In the genomic region with DNA sequence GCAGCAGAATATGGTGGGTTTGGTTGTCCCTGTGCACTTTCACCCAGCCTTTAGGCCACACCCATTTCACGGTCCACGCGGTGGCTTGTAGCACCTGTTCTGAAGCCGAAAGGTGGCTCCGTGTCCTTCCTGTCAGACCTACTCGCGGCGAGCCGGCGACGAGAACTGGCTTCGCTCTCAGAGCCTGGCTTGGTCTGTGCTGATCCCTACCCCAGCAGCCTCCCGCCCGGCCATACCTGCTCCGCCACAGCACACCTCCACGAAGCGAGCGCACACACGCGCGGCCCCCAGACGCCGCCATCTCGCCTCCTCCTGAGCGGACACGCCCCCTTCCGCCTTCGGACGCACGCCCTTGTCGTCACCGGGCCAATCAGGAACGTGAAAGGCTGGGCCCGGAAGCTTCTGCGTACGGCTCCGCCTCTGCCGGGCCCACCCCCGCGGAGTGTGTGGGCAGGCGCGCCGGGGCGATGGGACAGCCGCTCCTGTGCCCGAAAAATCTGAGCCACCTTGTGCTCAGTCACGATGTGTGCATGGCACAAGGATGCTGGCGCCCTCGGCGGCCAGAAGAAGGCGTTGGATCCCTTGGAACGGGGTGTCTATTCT, we compare ENCODE assay signal across 7 mouse cellular contexts. TPM values are rescaled to one million over a fixed set of nuclear protein-coding genes. Genes with fewer than 3 reads are reported as not detected.
A peak's percentile ranks its signal among the peaks of the same experiment; 100 is the strongest.
DNase-seq lines count a peak whose midpoint lies in the region; ATAC-seq lines count a peak whose summit lies in the region.

Gene Pisd, minus strand, starts transcription at position 334 of the 603 bp plus-strand sequence.

- H3K9me3 ChIP-seq in embryonic facial prominence, embryonic 12.5 days = no peaks in the 10 kb centered on the region
- no peaks in the 10 kb centered on the region for H3K9me3 ChIP-seq in limb, embryonic 11.5 days (ENCODE audit: control insufficient read depth, low read length)
- H3K9me3 ChIP-seq in midbrain, embryonic 14.5 days (ENCODE audit: control insufficient read depth, low read length) = no peaks in the 10 kb centered on the region

- H3K9ac ChIP-seq in embryonic facial prominence, embryonic 12.5 days = peak within 1 kb of the TSS; percentile 67
- peak within 1 kb of the TSS; percentile 62 for H3K9ac ChIP-seq in limb, embryonic 11.5 days (ENCODE audit: low read length)
- H3K9ac ChIP-seq in midbrain, embryonic 14.5 days (replicated peaks; ENCODE audit: low read length) = peak within 1 kb of the TSS; percentile 53

- H3K4me2 ChIP-seq in embryonic facial prominence, embryonic 12.5 days (replicated peaks) = peak within 1 kb of the TSS; percentile 67
- H3K4me2 ChIP-seq in limb, embryonic 11.5 days (ENCODE audit: low read depth, severe bottlenecking) = peak within 1 kb of the TSS; percentile 76
- H3K4me2 ChIP-seq in midbrain, embryonic 14.5 days (ENCODE audit: low read length) = peak within 1 kb of the TSS; percentile 82

- H3K4me3 ChIP-seq in embryonic facial prominence, embryonic 12.5 days = peak within 1 kb of the TSS; percentile 77
- H3K4me3 ChIP-seq in limb, embryonic 11.5 days (ENCODE audit: low read depth, low read length) = peak within 1 kb of the TSS; percentile 66
- H3K4me3 ChIP-seq in midbrain, embryonic 14.5 days (replicated peaks; ENCODE audit: low read depth, low read length) = peak within 1 kb of the TSS; percentile 75

- H3K4me1 ChIP-seq in embryonic facial prominence, embryonic 12.5 days = peaks cover 4% of the 10 kb centered on the region; the same call in 1 of the 2 replicates
- no peaks in the 10 kb centered on the region for H3K4me1 ChIP-seq in limb, embryonic 11.5 days (ENCODE audit: control insufficient read depth, insufficient read depth, low read length)
- H3K4me1 ChIP-seq in midbrain, embryonic 14.5 days (ENCODE audit: control insufficient read depth, insufficient read depth, low read length) = peaks cover 9% of the 10 kb centered on the region

- ATAC-seq in embryonic facial prominence, embryonic 12.5 days (ENCODE audit: insufficient number of reproducible peaks, insufficient read depth, low FRiP score, low TSS enrichment) = peak; percentile 97
- peak; percentile 97 for ATAC-seq in limb, embryonic 11.5 days (ENCODE audit: insufficient number of reproducible peaks, low FRiP score, low TSS enrichment, low read depth)
- ATAC-seq in midbrain, embryonic 14.5 days (ENCODE audit: low FRiP score, low TSS enrichment) = peak; percentile 99

- H3K27ac ChIP-seq in embryonic facial prominence, embryonic 12.5 days = peak within 1 kb of the TSS; percentile 52; the same call in 1 of the 2 replicates
- no peak within 1 kb of the TSS for H3K27ac ChIP-seq in limb, embryonic 11.5 days (replicated peaks; ENCODE audit: low read depth, low read length)
- H3K27ac ChIP-seq in midbrain, embryonic 14.5 days (replicated peaks; ENCODE audit: low read depth, low read length) = peak within 1 kb of the TSS; percentile 87

- WGBS in embryonic facial prominence, embryonic 12.5 days = under 1% methylated on average over 52 of the region's 52 CpGs
- under 1% methylated on average over 52 of the region's 52 CpGs for WGBS in limb, embryonic 11.5 days
- under 1% methylated on average over 52 of the region's 52 CpGs for WGBS in midbrain, embryonic 14.5 days

- H3K27me3 ChIP-seq in embryonic facial prominence, embryonic 12.5 days = no peaks in the 10 kb centered on the region
- no peaks in the 10 kb centered on the region for H3K27me3 ChIP-seq in limb, embryonic 11.5 days (ENCODE audit: control insufficient read depth, insufficient read depth, low read length)
- H3K27me3 ChIP-seq in midbrain, embryonic 14.5 days (ENCODE audit: control insufficient read depth, insufficient read depth, low read length) = no peaks in the 10 kb centered on the region

- peak; percentile 95 for DNase-seq in adrenal gland, postnatal 25 days
- peak; percentile 100 for DNase-seq in heart, adult 11 months
- DNase-seq in kidney, adult 18-20 months = peak; percentile 96
- DNase-seq in limb, embryonic 11.5 days (ENCODE audit: low spot score) = peak; percentile 93
- DNase-seq in midbrain, embryonic 14.5 days = peak; percentile 98
- peak; percentile 88 to 93 for DNase-seq in spleen, adult 18-20 months

- peaks cover 3% of the 10 kb centered on the region; the same call in 1 of the 2 replicates for H3K36me3 ChIP-seq in embryonic facial prominence, embryonic 12.5 days
- H3K36me3 ChIP-seq in limb, embryonic 11.5 days (ENCODE audit: control insufficient read depth, insufficient read depth, low read length) = peaks cover 2% of the 10 kb centered on the region; the same call in 1 of the 2 replicates
- peaks cover 4% of the 10 kb centered on the region; the same call in 1 of the 2 replicates for H3K36me3 ChIP-seq in midbrain, embryonic 14.5 days (ENCODE audit: control insufficient read depth, insufficient read depth, low read length)

RNA-seq across cellular contexts. Expression of gene Pisd, which starts in this region (rescaled TPM):
- 60.3 and 60.9 TPM in 2 replicates for total RNA-seq in adrenal gland, postnatal 25 days (2021)
- 62.0 and 68.3 TPM in 2 replicates for polyA plus RNA-seq in embryonic facial prominence, embryonic 12.5 days (2016; fragmentation: Nextera tagmentation; extraction: Ambion mirVana)
- polyA plus RNA-seq in limb, embryonic 11.5 days (2014; fragmentation: Nextera tagmentation; extraction: Ambion mirVana) = 57.2 and 61.3 TPM in 2 replicates
- polyA plus RNA-seq in midbrain, embryonic 14.5 days (2014; fragmentation: Nextera tagmentation; extraction: Ambion mirVana) = 106 and 114 TPM in 2 replicates
